Mouse (Mus musculus) adrenal gland, postnatal 4 days (tissue): ENCODE results near the gene Cars2. TPM values are rescaled to one million over a fixed set of nuclear protein-coding genes. Genes with fewer than 3 reads are reported as not detected.
"Not testable (repeated sequence)": the region's sequence is repeated elsewhere in the genome, so short reads cannot be mapped to it uniquely, and the experiment has no call there.

Experiments used
- DNase-seq, 2 experiments: peaks; one replicate each; pipeline ENCODE4 v3.0.0; 2021 to 2022; ENCODE audit warnings: low spot score in 2 of 2, mixed read lengths in 2 of 2
- total RNA-seq, 2 experiments: library from RNA; stranded (reverse); gene quantifications; 2 replicates each; pipeline ENCODE4 v1.2.3; 2021

Gene Cars2
- total RNA-seq, 2 experiments from 2014 or later, result 34.4 to 36.2 TPM

DNA sequence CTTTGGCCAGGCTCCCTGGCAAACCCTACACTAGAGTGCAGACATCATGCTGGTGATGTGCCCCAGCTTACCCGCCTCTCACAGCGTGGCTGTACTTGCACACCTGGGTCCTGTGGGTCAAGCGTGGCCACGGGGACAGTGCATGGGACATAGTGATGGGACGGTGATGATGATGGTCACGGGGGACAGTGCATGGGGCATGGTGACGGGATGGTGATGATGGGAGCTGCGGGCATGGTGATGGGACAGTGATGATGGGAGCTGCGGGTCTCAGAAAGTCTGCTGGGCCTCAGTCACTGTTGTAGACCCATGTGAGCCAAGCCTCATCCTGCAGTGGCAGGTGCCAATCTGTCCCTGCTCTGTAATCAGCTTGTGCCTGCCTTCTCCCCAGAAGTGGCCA is 34.3 kb downstream of the Cars2 start:
- DNase-seq, result no peak

DNA sequence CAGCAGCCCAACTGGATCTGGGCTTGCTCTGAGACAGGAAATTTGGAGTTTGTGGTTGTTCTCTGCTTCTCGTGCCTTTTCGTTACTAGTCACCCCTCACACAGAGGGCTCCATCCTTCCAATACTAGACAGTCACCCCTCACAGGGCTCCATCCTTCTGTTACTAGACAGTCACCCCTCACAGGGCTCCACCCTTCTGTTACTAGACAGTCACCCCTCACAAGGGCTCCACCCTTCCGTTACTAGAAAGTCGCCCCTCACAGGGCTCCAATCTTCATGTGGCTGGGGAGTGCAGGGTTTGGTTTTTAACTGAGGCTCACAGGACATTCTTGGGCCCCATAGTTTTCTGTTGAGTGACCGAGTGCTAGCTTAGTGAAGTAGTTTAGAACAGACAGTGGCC is 37.3 kb downstream of the Cars2 start:
- no peak for DNase-seq

DNA sequence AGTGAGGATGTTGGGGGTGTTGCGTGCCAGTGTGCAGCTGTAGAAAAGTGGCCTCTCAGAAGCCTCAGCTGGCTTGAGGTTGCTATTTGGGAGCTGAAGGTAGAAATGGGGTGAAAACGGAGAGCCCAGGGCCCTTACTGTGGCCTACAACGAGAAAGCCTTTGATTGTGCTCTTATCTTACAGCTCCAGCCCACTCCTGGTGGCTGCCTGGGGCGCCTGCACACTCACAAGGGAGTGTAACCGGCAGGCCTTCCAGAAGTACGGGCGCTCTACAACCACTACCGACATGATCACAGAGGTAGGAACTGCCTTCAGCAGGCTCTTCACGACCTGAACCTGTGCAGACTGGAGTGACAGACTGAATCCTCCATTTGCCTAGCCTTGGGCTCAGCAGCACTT is 37.9 kb downstream of the Cars2 start:
- no peak for DNase-seq

DNA sequence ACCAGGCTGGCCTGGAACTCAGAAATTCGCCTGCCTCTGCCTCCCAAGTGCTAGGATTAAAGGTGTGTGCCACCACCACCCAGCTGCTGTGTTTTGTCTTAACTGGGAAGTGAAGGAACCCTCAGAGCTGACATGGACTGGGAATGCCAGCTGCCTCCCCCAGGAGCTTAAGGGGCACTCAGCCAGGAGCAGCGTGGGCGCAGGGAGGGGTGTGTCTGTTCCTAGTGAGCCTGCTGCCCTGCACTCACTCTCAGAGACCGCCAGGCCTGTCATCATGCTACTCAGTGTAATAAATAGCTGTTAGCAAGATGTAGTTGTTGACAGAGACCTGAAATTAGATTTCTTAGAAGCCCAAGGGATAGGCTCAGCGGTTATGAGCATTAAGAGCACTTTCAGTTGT is 39.6 kb downstream of the Cars2 start:
- no peak for DNase-seq

DNA sequence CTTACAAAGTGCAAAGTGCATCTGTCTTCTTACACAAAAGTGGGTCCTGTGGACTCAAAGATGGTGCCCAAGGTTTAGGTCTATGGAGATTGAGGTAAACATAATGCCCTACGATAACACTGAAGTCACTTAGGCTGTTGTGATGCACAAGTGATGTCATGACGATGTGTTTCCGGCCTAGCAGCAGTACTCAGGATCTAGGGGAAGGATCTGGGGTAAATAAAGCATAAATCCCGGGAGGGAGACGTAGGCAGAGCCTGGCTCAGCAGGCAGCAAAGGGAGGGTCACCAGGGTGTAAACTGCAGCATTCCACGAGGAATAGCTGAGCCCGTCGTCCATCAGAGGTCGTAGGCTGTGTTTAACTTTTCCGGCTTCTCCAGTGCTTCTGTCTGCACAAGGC is 41.7 kb downstream of the Cars2 start:
- no peak for DNase-seq

DNA sequence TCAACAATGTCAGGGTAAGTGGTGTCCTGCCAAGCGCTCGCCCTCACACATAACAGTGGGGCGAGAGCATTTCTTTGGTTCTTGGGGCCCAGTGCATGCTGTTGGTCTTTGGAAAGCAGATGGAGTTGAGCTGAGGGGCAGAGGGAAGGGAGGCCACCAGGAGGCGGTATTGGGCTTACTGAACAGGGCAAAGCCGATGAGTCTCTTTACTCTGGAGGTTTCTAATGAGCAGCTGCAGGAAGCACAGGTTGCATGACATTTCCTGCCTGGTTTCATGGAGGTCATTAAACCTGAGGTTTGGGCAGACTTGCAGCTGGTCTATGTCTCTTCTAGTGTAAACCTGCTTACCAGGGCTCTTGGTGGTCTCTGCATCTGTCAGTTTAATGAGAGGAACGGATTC is 43.8 kb downstream of the Cars2 start:
- peak in 1 of 2 experiments; percentile 32 for DNase-seq

DNA sequence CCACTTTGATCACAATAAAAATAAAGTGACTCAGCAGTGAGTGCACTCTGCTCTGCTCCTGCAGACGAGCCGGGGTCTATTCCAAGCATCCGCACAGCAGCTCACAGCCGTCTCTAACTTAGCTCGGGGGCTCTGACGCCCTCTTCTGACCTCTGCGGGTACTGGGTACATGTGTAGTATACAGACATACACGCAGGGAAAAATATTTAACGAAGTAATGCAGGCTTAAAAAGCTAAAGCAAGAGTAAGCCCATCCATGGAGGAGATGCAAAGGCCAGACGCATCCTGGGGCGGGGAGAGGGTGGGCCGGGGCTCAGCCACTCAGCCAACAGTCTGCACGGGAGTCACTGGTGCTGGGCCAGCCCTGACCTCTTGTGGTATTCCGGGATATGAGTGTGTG is 44.5 kb downstream of the Cars2 start:
- DNase-seq, result no peak

DNA sequence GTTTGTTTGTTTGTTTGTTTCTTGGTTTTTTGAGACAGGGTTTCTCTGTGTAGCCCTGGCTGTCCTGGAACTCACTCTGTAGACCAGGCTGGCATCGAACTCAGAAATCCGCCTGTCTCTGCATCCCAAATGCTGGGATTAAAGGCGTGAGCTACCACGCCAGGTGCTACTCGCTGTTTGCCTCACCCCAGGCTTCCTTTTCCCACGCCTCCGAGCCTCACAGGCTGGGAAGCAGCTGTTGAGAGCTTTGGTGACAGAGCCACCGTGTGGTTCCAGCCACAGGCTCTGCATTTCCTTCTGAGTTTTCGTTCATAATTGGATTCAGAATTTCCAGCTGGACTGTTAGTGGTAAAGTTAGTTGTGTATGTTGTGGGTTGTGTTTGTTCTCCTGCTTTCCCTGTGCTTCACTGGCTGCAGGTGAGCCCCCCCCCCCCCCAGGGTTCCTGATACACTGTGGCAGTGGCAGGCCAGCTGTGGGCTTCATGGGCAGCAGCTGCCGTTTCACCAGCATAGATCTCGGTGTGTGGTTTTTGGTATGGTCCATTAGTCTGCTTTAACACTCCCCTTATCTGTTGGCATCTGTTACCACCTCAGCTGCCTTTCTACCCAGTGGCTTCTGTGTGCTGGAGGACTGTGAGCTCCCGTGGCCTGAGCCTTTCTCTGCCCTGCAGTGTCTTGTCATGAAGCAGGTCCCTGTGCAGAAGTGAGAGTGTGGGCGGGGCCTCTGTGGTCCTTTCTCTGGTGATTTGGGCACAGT is 46.9 kb downstream of the Cars2 start:
- no peak for DNase-seq

DNA sequence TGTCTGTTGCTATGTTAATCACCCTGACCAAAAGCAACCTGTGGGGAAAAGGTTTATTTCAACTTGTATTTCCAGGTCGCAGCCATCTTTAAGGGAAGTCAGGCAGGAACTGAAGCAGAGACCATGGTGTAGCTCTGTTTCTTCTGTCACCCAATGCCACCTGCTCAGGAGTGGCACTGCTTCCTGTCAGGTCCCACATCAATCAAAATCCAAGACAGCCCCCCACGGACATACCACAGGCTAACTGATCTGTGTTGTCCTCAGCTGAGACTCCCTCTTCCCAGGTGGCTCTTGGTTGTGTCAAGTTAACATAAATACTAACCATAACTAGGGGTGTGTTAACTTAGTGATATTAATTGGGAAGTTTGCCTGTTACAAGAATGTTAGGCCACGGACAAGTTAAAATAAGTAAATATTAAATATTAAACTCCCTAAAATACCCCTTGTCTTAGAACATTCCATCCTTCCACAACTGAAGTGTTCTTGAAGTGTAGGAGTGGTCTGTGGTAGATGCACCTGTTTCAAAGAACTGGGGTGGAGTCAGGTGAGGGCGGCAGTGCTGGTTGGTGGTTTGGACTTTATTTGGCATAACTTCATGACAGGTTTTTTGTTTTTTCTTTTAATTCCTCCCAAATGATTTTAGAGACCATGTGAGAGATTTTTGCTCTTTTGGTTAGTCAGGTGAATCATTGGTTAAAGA is 51.6 kb downstream of the Cars2 start:
- DNase-seq, result no peak

DNA sequence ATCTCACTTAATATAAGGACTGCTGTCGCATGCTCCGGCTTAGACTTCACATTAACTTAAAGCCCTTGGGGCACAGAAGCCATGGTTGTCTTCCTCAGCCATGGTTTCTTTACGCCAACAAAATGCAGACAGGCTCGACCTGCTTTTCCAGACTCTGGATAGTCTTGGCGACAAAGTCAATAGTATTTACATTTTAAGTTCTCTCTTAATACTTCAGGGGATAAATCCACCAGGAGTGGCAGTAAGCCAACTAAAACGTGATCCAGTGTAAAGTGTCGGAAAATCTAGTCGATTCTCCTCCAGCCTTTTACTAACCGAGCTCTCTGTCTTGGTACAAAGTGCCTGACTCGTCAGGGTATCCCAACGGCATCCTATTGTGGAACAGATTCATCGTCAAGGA is 52.3 kb downstream of the Cars2 start:
- DNase-seq, result no peak

DNA sequence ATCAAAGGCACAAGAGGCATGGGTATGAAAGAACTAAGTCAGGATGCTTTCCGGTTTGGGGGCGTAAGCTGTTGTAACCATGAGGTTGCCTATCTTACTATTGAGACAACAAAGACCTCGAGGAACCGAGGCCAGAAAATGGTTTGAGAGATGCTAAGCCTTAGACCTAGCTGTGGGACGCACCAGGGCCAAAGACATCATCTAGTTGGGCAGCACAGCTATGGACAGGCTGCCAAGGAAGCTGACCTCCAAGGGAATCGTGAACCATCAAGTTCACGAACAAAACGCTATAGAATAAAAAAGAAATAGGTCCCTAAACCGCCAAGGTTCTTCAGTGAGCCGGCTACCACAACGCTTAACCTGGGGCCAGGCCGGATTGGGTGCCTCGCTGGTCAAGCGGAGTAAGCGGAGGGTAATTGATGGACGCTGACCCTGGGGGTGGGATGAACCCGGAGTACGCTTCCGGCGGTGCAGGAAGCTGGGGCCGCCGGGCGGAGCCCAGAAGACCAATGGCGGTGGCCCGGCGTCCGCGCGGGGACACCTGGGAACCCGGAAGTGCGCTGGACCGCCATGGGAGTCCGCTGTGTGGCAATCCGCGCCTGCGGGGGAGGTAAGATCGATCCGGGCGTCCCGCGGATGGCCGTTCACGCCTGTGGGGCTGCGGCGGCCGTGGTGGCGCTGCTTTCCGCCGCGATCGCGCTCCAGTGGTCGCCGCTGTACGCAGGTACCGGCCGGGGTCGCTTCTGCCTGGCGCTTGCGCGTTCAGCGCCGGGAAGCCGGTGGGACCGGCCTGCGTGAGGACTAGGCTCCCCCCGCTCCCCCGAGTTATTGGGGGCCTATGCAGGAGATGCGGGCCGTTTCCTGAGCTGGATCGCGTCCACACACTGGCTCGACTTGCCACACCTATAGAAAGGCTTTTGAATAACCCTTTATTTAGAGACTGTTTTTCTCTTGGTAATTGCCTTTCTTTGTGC is 53.3 kb downstream of the Cars2 start, which contains the start of gene Naxd:
Naxd (plus strand) TSS at position 490 of the 974 bp plus-strand sequence.
- peak; percentile 62 to 80 for DNase-seq

DNA sequence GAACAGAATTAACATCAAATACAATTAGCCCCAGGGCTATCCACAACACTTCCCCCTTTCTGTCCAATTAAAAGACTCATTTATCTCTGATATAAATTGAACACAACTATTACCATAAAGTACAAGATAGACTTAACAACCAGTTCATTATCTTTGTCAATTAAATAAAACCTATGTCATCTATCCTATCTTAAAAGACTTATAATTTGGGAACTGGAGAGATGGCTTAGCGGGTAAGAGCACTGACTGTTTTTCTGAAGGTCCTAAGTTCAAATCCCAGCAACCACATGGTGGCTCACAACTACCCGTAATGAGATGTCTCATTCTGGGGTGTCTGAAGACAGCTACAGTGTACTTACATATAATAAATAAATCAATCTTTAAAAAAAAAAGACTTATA is 58.2 kb downstream of the Cars2 start:
- not testable (repeated sequence) for DNase-seq

DNA sequence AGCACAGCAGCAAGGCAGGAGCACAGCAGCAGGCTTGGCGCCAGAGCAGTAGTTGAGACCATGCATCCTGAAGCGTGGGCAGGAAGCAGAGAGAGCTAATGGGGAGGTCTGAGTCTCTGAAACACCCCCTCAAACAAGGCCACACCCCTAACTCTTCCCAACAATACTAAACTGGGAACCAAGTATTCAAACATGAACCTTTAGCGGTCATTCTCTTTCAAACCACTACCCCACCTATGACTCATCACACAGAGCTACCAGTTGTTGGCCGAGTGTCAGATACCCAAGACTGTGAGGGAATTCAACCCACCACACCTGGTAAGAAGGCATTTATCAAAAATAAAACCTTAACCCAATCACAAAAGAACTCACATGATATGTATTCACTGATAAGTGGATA is 63.4 kb downstream of the Cars2 start:
- no peak for DNase-seq

DNA sequence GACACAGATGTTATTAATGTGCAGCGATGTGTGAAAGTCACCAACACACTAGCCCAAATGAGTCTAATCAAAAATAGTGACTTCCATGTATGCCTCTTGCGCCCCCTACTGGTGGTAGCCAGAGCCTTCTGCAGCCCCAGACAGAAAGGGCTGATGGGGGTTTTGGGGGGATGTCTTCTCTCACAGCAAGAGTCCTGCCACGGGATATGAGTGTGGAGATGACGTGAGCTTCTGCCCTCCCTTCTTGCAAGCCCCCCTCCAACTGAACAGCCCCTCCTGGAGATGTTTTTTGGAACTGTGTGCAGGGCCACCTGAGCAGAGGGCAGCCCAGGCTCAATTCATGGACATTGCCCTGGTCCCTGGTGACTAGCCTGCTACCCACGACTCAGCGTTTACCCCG is 64.4 kb downstream of the Cars2 start:
- DNase-seq, result peak in 1 of 2 experiments; percentile 28

DNA sequence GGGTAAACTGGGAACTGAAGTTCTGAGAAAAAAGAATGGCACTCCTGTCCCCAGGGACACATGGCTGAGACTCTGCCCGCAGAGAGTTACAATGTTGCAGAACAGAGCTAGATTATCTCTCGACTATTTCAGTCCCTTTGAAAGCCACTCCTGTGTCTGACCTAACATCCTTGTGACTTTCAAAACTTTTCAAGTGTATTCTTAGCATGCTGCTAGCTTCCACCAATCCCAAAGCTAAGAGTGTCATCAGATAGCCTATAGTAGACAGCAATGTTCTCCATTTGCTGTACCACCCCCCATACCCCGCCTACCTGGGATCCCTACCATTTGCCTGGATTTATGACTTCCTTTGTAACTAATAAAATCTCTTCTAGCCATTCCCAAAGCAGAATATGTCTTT is 68.0 kb downstream of the Cars2 start:
- no peak for DNase-seq

DNA sequence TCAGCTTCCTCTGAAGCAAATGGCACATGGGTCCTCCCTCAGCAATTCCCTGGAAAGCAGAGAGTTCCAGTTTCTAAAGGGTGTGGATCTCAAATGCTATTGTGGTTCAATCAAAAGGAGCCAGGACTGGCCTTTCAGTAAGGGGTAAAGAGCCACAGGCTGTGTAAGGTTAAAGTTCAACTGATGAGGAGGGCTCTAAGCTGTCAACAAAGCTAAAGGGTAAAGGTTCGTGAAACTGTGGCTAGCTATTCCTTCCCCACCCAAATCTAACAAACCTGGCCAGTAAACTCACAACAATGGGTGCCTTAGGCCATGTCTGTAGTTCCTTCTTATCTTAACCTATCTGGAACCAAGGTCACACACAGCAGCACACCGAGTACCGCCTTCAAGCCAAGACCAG is 68.7 kb downstream of the Cars2 start:
- no peak for DNase-seq

DNA sequence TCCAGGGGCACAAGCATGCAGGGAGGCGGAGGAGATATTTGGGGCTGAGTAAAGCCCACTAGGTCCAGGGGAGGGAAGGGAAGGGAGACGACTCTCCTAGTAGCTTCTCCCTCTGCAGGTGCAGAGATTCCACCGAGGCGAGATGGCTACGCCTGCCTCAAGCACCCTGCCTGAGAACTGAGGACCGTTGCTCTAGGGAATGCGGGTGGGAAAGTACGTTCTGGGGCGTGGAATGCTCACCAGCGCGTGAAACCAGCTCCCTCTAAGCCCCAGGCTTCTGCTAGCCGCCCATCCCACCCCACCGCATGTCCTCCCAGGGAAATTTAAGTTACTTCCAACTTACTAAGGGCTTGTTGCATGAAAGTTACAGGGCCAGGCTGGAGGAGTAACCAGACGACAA is 71.0 kb downstream of the Cars2 start:
- DNase-seq, result no peak

DNA sequence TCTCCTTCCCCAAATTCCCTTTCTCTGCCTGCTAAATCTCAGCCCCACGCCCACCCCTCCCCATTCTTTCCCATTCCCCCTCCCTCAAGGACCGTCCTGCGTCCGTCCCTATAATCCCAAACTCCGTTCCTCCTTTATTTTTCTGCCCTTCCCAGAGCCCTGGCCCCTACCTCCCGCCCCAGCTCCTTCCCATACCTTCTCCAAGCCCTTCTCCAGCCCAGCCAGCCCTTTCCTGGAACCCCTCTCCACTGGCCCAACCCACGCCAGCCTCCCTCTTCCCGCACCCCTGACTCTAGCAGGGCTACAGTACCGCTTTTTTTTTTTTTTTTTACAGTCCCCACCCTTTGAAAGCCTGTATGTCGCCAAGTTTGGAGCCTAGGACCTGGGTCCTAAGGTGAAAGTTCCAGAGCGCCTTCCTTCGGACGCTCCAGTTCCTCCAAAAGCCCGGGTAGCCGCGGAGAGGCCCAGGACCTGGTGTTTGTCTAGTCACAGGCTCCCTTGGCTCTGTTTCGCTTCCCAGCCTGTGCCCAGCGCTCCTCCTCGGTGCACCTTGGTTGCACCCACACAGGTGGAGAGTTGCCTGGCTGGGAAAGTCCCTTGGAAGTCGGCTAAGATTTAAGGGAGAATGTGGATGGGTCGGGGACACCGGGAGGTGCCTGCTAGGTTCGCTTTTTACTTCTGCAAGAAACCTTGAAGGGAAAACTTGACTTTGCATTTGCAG is 71.6 kb downstream of the Cars2 start:
- no peak for DNase-seq

DNA sequence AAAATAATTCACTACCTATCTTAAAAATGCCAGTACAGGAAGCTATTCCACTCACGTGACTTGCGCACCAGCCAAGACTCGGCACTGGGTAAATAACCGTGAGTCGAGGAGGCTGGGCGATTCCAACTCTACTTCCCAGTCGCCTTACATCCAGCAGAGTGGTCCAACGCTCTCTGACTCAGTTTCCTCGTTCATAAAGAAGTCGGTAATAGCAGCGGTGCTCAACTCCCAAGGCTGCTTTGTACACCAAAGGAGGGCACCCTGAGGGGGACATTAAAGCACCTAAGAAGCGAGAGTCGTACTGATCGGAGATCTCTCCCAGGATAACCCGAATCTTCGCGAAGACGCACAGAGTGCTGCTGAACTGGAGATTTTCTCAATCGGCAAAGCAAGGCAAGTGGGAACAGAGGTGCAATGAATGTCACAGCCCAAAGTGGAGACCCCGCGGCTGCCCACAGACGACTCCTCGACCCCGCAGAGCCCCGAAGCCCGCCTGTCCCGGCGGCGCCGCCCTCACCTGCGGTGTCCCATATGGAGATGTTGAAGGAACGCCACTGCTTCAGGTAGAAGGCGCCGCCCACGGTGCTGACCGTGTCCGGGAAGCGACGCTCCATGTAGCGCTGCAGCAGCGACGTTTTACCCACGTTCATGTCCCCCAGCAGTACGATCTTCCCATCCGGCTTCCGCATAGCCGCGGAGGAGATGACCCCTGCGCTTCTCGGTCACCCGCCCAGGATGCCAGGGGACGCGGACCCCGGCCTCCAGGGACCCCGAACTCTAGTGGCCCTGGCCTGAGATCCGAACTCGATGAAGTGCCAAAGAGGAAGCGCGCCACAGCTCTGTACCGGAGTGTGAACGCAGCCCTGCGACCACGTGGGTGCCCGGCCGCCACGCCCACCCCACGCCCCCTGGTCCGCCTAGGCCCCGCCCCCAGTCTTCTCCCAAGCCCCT is 72.5 kb downstream of the Cars2 start, which contains the start of gene Rab20:
Rab20 (minus strand) TSS at position 900 of the 951 bp plus-strand sequence.
- DNase-seq, result peak; percentile 32 to 52

DNA sequence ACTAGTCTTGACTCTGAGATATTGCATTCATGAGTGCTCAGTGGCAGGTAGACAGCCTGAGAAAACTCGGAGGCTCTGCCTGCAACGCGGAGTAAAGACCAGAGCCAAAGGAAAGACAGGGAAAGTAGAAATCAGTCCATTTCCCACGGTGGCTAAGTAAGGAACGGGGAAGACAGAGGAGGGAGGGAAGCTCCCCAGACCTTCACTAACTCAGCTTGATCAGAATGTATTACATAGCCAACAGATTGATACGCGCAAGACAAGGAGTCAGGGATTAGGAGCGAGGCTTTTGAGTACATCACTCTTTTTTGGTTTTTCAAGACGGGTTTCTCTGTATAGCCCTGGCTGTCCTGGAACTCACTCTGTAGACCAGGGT is 73.4 kb downstream of the Cars2 start:
- DNase-seq, result no peak
